Mouse (Mus musculus) bone marrow, adult 2 months (tissue): ENCODE measurements at regions not wholly inside any gene's neighbourhood (a gene's known extent, or its start where the extent isn't known, plus 50 kb on each side); places are given as distances from the start of the nearest gene placed in this dataset.

ENCODE experiments used
- CTCF ChIP-seq: fragments of 200-500 bp; IDR thresholded peaks from 2 replicates; pipeline ENCODE4 v1.5.1; 2011; ENCODE audit warnings: low read length, control low read depth; ENCODE audit not compliant: control insufficient read depth, insufficient read depth
- POLR2A ChIP-seq: fragments of 200-500 bp; IDR thresholded peaks from 2 replicates; pipeline ENCODE4 v1.6.1; 2011; ENCODE audit warnings: low read depth, mild to moderate bottlenecking, control low read depth, low read length, borderline replicate concordance; ENCODE audit not compliant: control insufficient read depth

GRCm38 (mm10) chr10:37792878-37793277 lies 654.2 kb upstream of the Marcks start:
- TF ChIP-seq CTCF (no peak), POLR2A (no peak)
